Mouse (Mus musculus) lung, adult 2 months (tissue): ENCODE measurements around the gene Chd2. TPM values are rescaled to one million over a fixed set of nuclear protein-coding genes. Genes with fewer than 3 reads are reported as not detected.

Source experiments
- DNase-seq: peaks from one replicate; pipeline ENCODE4 v3.0.0; 2022
- H3K4me1 ChIP-seq: fragments of 200-500 bp; 2 replicates; pipeline ENCODE4 v1.6.1; 2011; ENCODE audit warnings: low read length; ENCODE audit not compliant: control insufficient read depth, insufficient read depth
- H3K4me3 ChIP-seq: fragments of 200-500 bp; replicated peaks from 2 replicates; pipeline ENCODE3; 2011; ENCODE audit warnings: low read depth, mild to moderate bottlenecking, control low read depth, low read length; ENCODE audit errors: extremely low read depth
- CTCF ChIP-seq: fragments of 200-500 bp; IDR thresholded peaks from 2 replicates; pipeline ENCODE4 v1.5.1; 2011; ENCODE audit warnings: mild to moderate bottlenecking, low read length, control low read depth; ENCODE audit not compliant: insufficient read depth
- POLR2A ChIP-seq: fragments of 200-500 bp; IDR thresholded peaks from 2 replicates; pipeline ENCODE4 v1.6.1; 2011; ENCODE audit warnings: low read depth, mild to moderate bottlenecking, control low read depth, low read length, borderline replicate concordance; ENCODE audit errors: extremely low read depth
- whole genome bisulfite sequencing: fragments of 180-500 bp; shearing (Covaris S2); methylation state at CpG from one replicate; pipeline ENCODE4 v1.1.7; 2018; 5-methylcytosine and 5-hydroxymethylcytosine counted together
- polyA plus RNA-seq: library from polyadenylated mRNA; depleted of rRNA; stranded (reverse); fragments of >200 nt; gene quantifications from 2 replicates; pipeline ENCODE4 v1.2.3, GENCODE M21; 2012

Chd2 gene
- polyA plus RNA-seq, 1 experiment = 48.5 TPM

DNA sequence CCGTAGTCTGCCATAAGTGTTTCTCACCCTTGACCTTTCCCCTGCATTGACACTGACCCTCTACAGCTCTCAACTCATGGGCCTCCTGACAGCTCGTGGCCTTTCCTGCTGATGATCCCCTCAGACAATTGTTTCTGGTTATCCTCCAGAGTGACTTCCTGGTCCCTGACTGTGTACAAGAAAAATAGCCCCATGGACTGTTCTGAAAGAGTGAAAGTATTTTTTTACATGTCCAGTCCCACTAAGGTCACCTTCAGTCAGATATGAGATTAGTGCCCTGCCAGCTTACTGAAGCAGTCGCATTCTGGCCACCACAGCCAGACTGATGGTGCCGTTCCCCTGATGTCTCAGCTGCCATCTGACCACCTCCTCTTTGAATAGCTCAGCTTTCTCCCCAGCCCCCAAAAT is 26.1 kb upstream of the Chd2 start:
- Histone ChIP-seq H3K4me3 (no peak overlapping the region), H3K4me1 (no peaks in the 10 kb centered on the region)
- 52% methylated on average over 4 of the region's 4 CpGs for WGBS
- DNase-seq = peak; percentile 2
- no peak for TF ChIP-seq POLR2A
- no peak for TF ChIP-seq CTCF

GRCm38 (mm10) chr7:73564131-73564530 is 22.5 kb upstream of the Chd2 start:
- H3K4me1 ChIP-seq = peaks cover 2% of the 10 kb centered on the region; the same call in 1 of the 2 replicates
- WGBS = 64% methylated on average over 6 of the region's 6 CpGs
- peak; percentile 3 for DNase-seq
- no peak overlapping the region for H3K4me3 ChIP-seq
- TF ChIP-seq CTCF = no peak
- no peak for TF ChIP-seq POLR2A

DNA sequence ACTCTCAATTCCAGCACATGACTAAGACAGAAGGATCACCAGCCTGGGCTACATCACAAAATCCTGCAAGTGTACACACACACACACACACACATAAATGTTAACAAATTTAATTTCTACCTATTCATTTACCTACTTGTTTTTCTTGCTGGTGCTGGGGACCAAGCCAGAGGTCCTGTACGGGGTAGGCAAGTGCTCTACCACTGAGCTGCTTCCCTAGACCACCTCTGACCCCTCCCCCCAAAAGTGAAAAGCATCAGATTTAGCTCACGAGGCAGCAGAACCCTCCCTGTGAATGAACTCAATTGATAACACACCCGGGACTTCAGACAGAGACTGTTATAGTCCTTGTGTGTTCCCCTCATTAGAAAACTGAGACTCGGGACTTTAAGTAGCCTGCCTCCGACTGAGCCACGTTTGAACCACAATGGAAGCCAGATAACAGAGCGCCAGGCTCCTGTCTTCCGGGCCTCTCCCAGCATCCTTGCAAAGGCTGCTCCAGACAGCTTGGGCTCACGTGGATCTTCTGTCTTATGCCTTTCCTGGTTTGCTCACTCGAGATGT is 19.9 kb upstream of the Chd2 start:
- Histone ChIP-seq H3K4me1 (peaks cover 2% of the 10 kb centered on the region; the same call in 1 of the 2 replicates), H3K4me3 (no peak overlapping the region)
- TF ChIP-seq POLR2A (no peak), CTCF (no peak)
- no peak for DNase-seq
- WGBS = 65% methylated on average over 10 of the region's 10 CpGs

DNA sequence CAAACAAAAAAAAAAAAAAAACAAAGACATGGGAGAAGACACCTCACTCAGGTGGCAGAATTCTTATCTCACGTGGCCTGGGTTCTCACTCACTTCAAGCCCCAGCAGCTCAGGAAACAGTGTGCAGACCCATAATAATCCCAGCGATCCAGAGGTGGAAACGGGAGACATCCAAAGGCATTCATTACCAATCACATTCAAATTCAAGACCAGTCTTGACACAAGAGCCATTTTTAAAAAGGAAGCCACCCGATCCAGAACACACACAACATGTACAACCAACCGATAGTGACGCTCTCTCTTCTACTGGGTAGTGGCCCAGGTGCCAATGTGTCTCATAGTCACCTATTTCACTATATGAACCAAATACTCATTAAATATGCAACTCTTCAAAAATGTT is 19.2 kb upstream of the Chd2 start:
- TF ChIP-seq CTCF (no peak), POLR2A (no peak)
- Histone ChIP-seq H3K4me1 (peaks cover 2% of the 10 kb centered on the region), H3K4me3 (no peak overlapping the region)
- DNase-seq = no peak
- 96% methylated on average over 6 of the region's 6 CpGs for WGBS

DNA sequence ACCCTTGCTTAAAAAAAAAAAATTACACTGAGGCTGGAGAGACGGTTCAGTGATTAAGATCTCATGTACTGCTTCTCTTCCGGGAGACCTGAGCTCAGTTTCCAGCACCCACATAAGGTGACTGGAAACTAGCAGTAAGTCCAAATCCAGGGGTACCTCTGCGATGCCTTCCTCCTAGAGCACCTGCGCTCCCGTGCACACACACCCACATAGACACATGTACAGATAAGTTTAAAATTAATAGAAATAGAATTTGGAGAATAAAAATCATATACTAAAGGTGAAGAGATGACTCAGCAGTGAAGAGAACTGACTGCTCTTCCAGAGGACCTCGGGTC is 18.2 kb upstream of the Chd2 start:
- Histone ChIP-seq H3K4me1 (peaks cover 2% of the 10 kb centered on the region), H3K4me3 (no peak overlapping the region)
- DNase-seq = no peak
- WGBS = 67% methylated on average over 6 of the region's 6 CpGs
- no peak for TF ChIP-seq CTCF
- TF ChIP-seq POLR2A = no peak

- Histone ChIP-seq H3K4me1 (peaks cover 2% of the 10 kb centered on the region), H3K4me3 (peak overlapping the region; percentile 62)
- no peak for DNase-seq
- TF ChIP-seq POLR2A = no peak
- no peak for TF ChIP-seq CTCF
- 7% methylated on average over 8 of the region's 8 CpGs for WGBS
Measured at GRCm38 (mm10) chr7:73559170-73559852, 17.7 kb upstream of the Chd2 start.

DNA sequence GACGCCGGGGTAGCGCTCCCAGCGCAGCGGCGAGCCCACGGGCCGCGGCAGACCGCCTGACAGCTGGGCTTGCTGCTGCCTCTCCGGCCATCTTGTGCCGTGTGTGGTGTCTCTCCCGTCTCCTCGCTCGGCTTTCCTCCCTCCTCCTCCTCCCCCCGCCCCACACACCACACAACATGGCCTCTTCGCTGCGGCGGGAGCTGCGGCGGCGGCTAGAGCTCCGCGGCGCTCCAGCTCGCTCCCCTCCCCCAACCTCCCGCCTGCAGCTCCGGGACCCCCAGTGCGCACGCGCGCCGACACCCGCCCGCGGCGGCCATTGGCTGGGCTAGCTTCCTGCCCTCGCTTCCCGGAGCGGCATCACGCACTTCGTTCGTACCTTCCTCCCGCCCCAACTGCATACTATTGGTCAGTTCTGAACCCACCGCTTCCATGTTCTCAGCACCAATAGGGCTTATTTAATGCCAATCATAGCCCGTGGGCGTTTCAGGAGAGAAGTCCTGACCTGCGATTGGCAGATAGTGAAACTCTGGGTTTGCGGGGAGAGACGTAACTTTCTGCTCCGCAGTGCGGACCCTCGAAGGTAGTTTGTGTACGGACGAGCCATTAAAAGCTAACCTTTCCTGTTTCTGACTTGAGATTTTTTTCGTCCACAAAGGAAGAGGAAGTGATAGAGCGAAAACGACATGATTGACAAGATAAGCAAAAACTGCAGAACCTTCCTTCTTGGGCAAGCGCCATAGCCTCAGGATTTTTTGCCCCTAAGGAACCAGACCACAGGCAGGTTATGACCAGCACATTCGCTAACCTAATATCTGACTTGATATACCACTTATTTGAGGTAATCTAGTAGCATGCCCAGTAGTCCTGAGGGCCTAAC is 16.9 kb upstream of the Chd2 start:
- H3K4me3 ChIP-seq = peak overlapping the region; percentile 88
- peak; percentile 96 for DNase-seq
- no peak for TF ChIP-seq CTCF
- peak; percentile 100 for TF ChIP-seq POLR2A
- H3K4me1 ChIP-seq = peaks cover 2% of the 10 kb centered on the region
- WGBS = under 1% methylated on average over 60 of the region's 60 CpGs

DNA sequence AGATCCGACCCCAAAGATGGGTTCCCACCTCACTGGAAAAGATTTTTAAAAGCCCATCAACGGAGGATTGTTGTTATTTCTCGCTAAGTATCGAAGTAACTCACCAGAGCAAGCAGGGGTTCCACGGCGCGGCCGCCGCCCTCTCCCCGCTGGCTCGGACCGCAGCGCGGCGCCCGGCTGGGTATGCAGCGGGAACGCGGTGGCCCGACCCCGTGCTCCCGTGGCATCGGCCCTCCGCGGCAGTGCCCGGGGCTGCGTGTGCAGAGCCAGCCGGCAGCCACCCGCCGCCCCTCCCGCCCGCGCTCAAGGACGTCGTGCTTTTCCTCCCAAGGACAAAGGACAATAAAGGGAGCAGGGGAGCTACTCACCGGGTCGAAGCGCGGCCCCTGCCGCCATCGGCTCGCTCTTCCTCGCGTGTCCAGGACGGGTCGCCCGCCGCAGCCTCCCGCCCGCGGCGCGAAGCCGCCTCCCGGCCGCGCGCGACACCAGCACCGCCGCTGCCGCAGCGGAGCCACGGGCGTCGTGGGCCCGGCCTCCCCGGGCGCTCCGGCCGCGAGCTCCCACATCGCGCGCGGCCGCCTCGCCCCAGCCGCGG is 16.1 kb upstream of the Chd2 start:
- under 1% methylated on average over 80 of the region's 80 CpGs for WGBS
- no peak for TF ChIP-seq POLR2A
- TF ChIP-seq CTCF = no peak

More for the DNA sequence above, 16.1 kb upstream of the Chd2 start:
- peak; percentile 68 for DNase-seq
- Histone ChIP-seq H3K4me1 (peaks cover 3% of the 10 kb centered on the region), H3K4me3 (peak overlapping the region; percentile 88)
